Mouse (Mus musculus) hindbrain, embryonic 14.5 days (tissue): ENCODE measurements around the gene Fsd1. TPM values are rescaled to one million over a fixed set of nuclear protein-coding genes. Genes with fewer than 3 reads are reported as not detected.
A peak's percentile ranks its signal among the peaks of the same experiment; 100 is the strongest.
"Not testable (repeated sequence)": the region's sequence is repeated elsewhere in the genome, so short reads cannot be mapped to it uniquely, and the experiment has no call there.

Experiments
- ATAC-seq: fragments of 200-750 bp; cut with Nextera tagmentation; 2 replicates; pipeline ENCODE4 v1.8.0; 2017; ENCODE audit warnings: moderate number of reproducible peaks, mild to moderate bottlenecking, moderate TSS enrichment, moderate library complexity; ENCODE audit not compliant: low FRiP score
- DNase-seq: peaks from one replicate; pipeline ENCODE4 v3.0.0-alpha.2; 2015; ENCODE audit warnings: low spot score
- H3K27ac ChIP-seq: fragments of 300-500 bp; sonication (generic); 2 replicates; pipeline ENCODE4 v1.5.1; 2014; ENCODE audit warnings: mild to moderate bottlenecking, moderate library complexity
- H3K27me3 ChIP-seq: fragments of 300-500 bp; sonication (generic); 2 replicates; pipeline ENCODE4 v1.6.1; 2014; ENCODE audit warnings: mild to moderate bottlenecking, low read length, mixed read lengths; ENCODE audit not compliant: control insufficient read depth, insufficient read depth
- H3K36me3 ChIP-seq: fragments of 300-500 bp; sonication (generic); replicated peaks from 2 replicates; pipeline ENCODE4 v1.6.1; 2014; ENCODE audit not compliant: control insufficient read depth, insufficient read depth
- H3K4me1 ChIP-seq: fragments of 300-500 bp; sonication (generic); replicated peaks from 2 replicates; pipeline ENCODE4 v1.6.1; 2014; ENCODE audit warnings: antibody characterized with exemption, low read length, mixed read lengths; ENCODE audit not compliant: control insufficient read depth, insufficient read depth
- H3K4me2 ChIP-seq: fragments of 300-500 bp; sonication (generic); replicated peaks from 2 replicates; pipeline ENCODE4 v1.6.1; 2014; ENCODE audit warnings: mild to moderate bottlenecking, moderate library complexity
- H3K4me3 ChIP-seq: fragments of 300-500 bp; sonication (generic); replicated peaks from 2 replicates; pipeline ENCODE4 v1.5.1; 2014; ENCODE audit warnings: mild to moderate bottlenecking, low read length
- H3K9ac ChIP-seq: fragments of 300-500 bp; sonication (generic); 2 replicates; pipeline ENCODE4 v1.6.1; 2014
- H3K9me3 ChIP-seq: fragments of 300-500 bp; sonication (generic); 2 replicates; pipeline ENCODE4 v1.6.1; 2016; ENCODE audit warnings: low read length; ENCODE audit not compliant: control insufficient read depth
- WGBS: fragments of 180-500 bp; shearing (Covaris S2); extraction: QIAGEN DNeasy Blood & Tissue Kit; methylation state at CpG from one replicate; pipeline ENCODE4 v1.1.7; 2014; 5-methylcytosine and 5-hydroxymethylcytosine counted together
- polyA plus RNA-seq: library from polyadenylated mRNA; unstranded; fragments of >200 nt; fragmentation: Nextera tagmentation; extraction: Ambion mirVana; gene quantifications from 2 replicates; pipeline ENCODE4 v1.2.1, GENCODE M21; 2014

Gene Fsd1
- 167 and 175 TPM in 2 replicates for polyA plus RNA-seq

GRCm38 (mm10) chr17:55986030-55986961 is at the start of gene Fsd1:
TSS of gene Fsd1 (plus strand) at chr17:55986509.
- ATAC-seq: peak; percentile 89
- H3K4me1 ChIP-seq: 0 out of 2 replicates have a peak, but pooled peaks cover 6% of the 10 kb centered on the region
- peak within 1 kb of the TSS; percentile 74 for H3K4me3 ChIP-seq
- H3K36me3 ChIP-seq: peaks cover 23% of the 10 kb centered on the region
- peak within 1 kb of the TSS; percentile 84 for H3K9ac ChIP-seq
- H3K27me3 ChIP-seq: no peaks in the 10 kb centered on the region
- H3K27ac ChIP-seq: peak within 1 kb of the TSS; percentile 70
- H3K9me3 ChIP-seq: no peaks in the 10 kb centered on the region
- peak; percentile 88 for DNase-seq
- H3K4me2 ChIP-seq: peak within 1 kb of the TSS; percentile 73
- WGBS: 10% methylated on average over 29 of the region's 35 CpGs

- H3K36me3 ChIP-seq, H3K9me3 ChIP-seq, H3K27me3 ChIP-seq, DNase-seq, ATAC-seq, H3K4me1 ChIP-seq: not testable (repeated sequence)
- H3K4me3 ChIP-seq: peak overlapping the region; percentile 40
- H3K27ac ChIP-seq: peak overlapping the region; percentile 91
- H3K4me2 ChIP-seq: peak overlapping the region; percentile 78
- 36% methylated on average over 10 of the region's 10 CpGs for WGBS
- peak overlapping the region; percentile 59 for H3K9ac ChIP-seq
Observed at GRCm38 (mm10) chr17:55944387-55944865, 41.9 kb upstream of the Fsd1 start.

- under 1% methylated on average over 53 of the region's 56 CpGs for WGBS
- not testable (repeated sequence) for H3K27me3 ChIP-seq, H3K36me3 ChIP-seq, H3K9me3 ChIP-seq, H3K4me1 ChIP-seq
- ATAC-seq: peak; percentile 98
- Histone ChIP-seq H3K9ac (peak overlapping the region; percentile 59), H3K4me3 (peak overlapping the region; percentile 40), H3K27ac (peak overlapping the region; percentile 91), H3K4me2 (peak overlapping the region; percentile 78)
- DNase-seq: peak; percentile 76
Observed at GRCm38 (mm10) chr17:55944866-55945682, 41.2 kb upstream of the Fsd1 start.

- no peak for ATAC-seq
- H3K4me1 ChIP-seq: peaks cover 4% of the 10 kb centered on the region
- H3K9me3 ChIP-seq: 0 out of 2 replicates have a peak, but pooled peaks cover under 1% of the 10 kb centered on the region
- H3K36me3 ChIP-seq: peaks cover under 1% of the 10 kb centered on the region; the same call in 1 of the 2 replicates
- no peaks in the 10 kb centered on the region for H3K27me3 ChIP-seq
- peak overlapping the region; percentile 78 for H3K4me2 ChIP-seq
- peak overlapping the region; percentile 91 for H3K27ac ChIP-seq
- WGBS: 39% methylated on average over 5 of the region's 5 CpGs
- no peak for DNase-seq
- H3K9ac ChIP-seq: peak overlapping the region; percentile 59
- peak overlapping the region; percentile 40 for H3K4me3 ChIP-seq
Observed at GRCm38 (mm10) chr17:55945696-55946095, 40.6 kb upstream of the Fsd1 start.

GRCm38 (mm10) chr17:55948647-55949046 is 37.7 kb upstream of the Fsd1 start:
- peaks cover 4% of the 10 kb centered on the region for H3K4me1 ChIP-seq
- no peaks in the 10 kb centered on the region for H3K9me3 ChIP-seq
- WGBS: 91% methylated on average over 4 of the region's 4 CpGs
- no peak overlapping the region for H3K4me2 ChIP-seq
- no peaks in the 10 kb centered on the region for H3K36me3 ChIP-seq
- H3K9ac ChIP-seq: no peak overlapping the region
- ATAC-seq: no peak
- H3K27me3 ChIP-seq: no peaks in the 10 kb centered on the region
- no peak overlapping the region for H3K27ac ChIP-seq
- no peak overlapping the region for H3K4me3 ChIP-seq
- no peak for DNase-seq

GRCm38 (mm10) chr17:55949400-55949799 is 36.9 kb upstream of the Fsd1 start, which contains the start of gene Zfp119b:
TSS of gene Zfp119b (minus strand) at chr17:55949500.
- Histone ChIP-seq H3K9me3 (no peaks in the 10 kb centered on the region), H3K27ac (no peak within 1 kb of the TSS), H3K9ac (no peak within 1 kb of the TSS), H3K4me2 (no peak within 1 kb of the TSS), H3K4me1 (peaks cover 4% of the 10 kb centered on the region), H3K4me3 (no peak within 1 kb of the TSS), H3K36me3 (no peaks in the 10 kb centered on the region), H3K27me3 (peaks cover 5% of the 10 kb centered on the region; the same call in 1 of the 2 replicates)
- ATAC-seq (no peak), DNase-seq (no peak)
- 88% methylated on average over 2 of the region's 2 CpGs for WGBS

- no peak for DNase-seq
Observed at GRCm38 (mm10) chr17:55950601-55951000, 35.7 kb upstream of the Fsd1 start.

GRCm38 (mm10) chr17:55952041-55952440 is 34.3 kb upstream of the Fsd1 start:
- no peak overlapping the region for H3K9ac ChIP-seq
- no peak overlapping the region for H3K27ac ChIP-seq
- DNase-seq (no peak), ATAC-seq (no peak)
- H3K4me1 ChIP-seq: 0 out of 2 replicates have a peak, but pooled peaks cover 11% of the 10 kb centered on the region
- no peak overlapping the region for H3K4me2 ChIP-seq
- no peaks in the 10 kb centered on the region for H3K36me3 ChIP-seq
- no peak overlapping the region for H3K4me3 ChIP-seq
- peaks cover 5% of the 10 kb centered on the region; the same call in 1 of the 2 replicates for H3K27me3 ChIP-seq
- H3K9me3 ChIP-seq: no peaks in the 10 kb centered on the region

More at GRCm38 (mm10) chr17:55950601-55951000, 35.7 kb upstream of the Fsd1 start:
- no peak for ATAC-seq
- Histone ChIP-seq H3K9ac (no peak overlapping the region), H3K4me2 (no peak overlapping the region), H3K36me3 (no peaks in the 10 kb centered on the region), H3K4me1 (peaks cover 6% of the 10 kb centered on the region), H3K27me3 (peaks cover 5% of the 10 kb centered on the region; the same call in 1 of the 2 replicates), H3K9me3 (no peaks in the 10 kb centered on the region), H3K4me3 (no peak overlapping the region), H3K27ac (no peak overlapping the region)
- WGBS: 83% methylated on average over 9 of the region's 9 CpGs
